Mouse (Mus musculus): ENCODE data around the gene Plxnb1. TPM values are rescaled to one million over a fixed set of nuclear protein-coding genes. Genes with fewer than 3 reads are reported as not detected.

Plxnb1 gene
- polyA plus RNA-seq, 1 experiment from 2014 or later: 8.4 TPM

GRCm38 (mm10) chr9:109093786-109094552, 1.2 kb upstream of the Plxnb1 start:
- H3K4me2 ChIP-seq (ENCODE audit: low read length): peak overlapping the region; percentile 91
- ATAC-seq (replicated peaks; ENCODE audit: low FRiP score, low read depth) (peak; percentile 15), DNase-seq (ENCODE audit: low spot score) (no peak)
- peak overlapping the region; percentile 91 for H3K9ac ChIP-seq (ENCODE audit: low read depth, low read length)
- H3K4me1 ChIP-seq (replicated peaks; ENCODE audit: insufficient read depth, low read length): peaks cover 36% of the 10 kb centered on the region
- H3K9me3 ChIP-seq (replicated peaks; ENCODE audit: low read length): no peaks in the 10 kb centered on the region
- H3K4me3 ChIP-seq (replicated peaks; ENCODE audit: low read depth, low read length): peak overlapping the region; percentile 74
- H3K36me3 ChIP-seq (ENCODE audit: insufficient read depth, low read length): no peaks in the 10 kb centered on the region
- no peaks in the 10 kb centered on the region for H3K27me3 ChIP-seq (ENCODE audit: insufficient read depth, low read length)
- H3K27ac ChIP-seq: peak overlapping the region; percentile 98
- WGBS: 13% methylated on average over 11 of the region's 11 CpGs
- TF ChIP-seq CTCF (IDR thresholded peaks at IDR 0.05; ENCODE audit: low read depth): no peak

DNA sequence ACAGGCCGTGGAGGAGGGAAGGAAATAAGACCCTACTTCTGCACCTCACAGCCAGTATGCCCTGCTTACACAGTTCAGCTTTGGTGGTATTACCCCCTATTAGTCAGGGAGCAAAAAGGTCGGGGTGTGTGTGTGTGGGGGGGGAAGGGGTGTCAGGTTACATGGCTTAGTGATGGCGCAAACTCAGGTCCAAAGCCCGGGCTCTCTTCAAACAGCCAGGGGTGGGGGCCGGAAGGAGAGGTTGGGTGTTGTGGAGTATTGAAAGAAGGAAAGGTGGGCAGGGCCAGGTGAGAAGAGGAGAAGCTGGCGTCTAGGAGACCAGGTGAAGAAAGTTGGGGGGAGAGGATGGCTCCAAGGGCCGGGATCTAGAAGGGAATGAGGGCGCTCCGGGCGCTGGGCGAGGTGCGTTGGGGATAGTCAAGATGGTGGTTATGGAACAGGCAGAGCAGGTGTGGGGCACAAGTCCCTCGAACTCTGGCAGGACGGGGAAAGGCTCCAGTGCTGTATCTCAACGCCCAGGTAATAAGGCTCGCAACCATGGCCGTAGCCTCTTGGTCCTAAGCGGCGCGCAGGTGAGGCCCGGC, 544 bp upstream of the Plxnb1 start:
- 1% methylated on average over 20 of the region's 21 CpGs for WGBS
- Histone ChIP-seq H3K4me3 (replicated peaks; ENCODE audit: low read depth, low read length) (peak overlapping the region; percentile 74), H3K27me3 (ENCODE audit: insufficient read depth, low read length) (no peaks in the 10 kb centered on the region), H3K4me2 (ENCODE audit: low read length) (peak overlapping the region; percentile 91), H3K27ac (peak overlapping the region; percentile 98), H3K36me3 (ENCODE audit: insufficient read depth, low read length) (no peaks in the 10 kb centered on the region), H3K9me3 (replicated peaks; ENCODE audit: low read length) (no peaks in the 10 kb centered on the region), H3K4me1 (replicated peaks; ENCODE audit: insufficient read depth, low read length) (peaks cover 43% of the 10 kb centered on the region), H3K9ac (ENCODE audit: low read depth, low read length) (peak overlapping the region; percentile 91)
- no peak for TF ChIP-seq CTCF (IDR thresholded peaks at IDR 0.05; ENCODE audit: low read depth)
- ATAC-seq (replicated peaks; ENCODE audit: low FRiP score, low read depth) (peak; percentile 34), DNase-seq (ENCODE audit: low spot score) (peak; percentile 53)

DNA sequence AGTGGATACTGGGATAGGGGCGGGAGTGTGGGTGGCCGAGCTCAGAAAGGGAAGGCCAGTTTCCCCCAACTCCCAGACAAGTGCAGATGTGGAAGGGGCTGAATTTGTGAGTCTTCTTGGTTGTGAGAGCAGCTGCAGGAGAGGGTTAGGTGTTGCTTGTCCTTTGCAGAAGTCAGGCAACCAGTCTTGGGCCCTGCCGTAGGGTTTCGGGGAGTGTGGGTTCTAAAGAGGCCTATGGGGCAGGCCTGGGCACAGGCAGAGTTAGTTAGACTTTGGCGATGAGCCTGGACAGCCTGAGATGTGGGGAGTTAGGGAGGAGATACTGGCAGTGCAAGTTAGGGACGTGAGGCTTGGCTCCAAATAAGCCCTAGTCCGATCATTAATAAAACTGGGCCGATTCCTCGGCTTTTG, 1.1 kb downstream of the Plxnb1 start:
- Histone ChIP-seq H3K9me3 (replicated peaks; ENCODE audit: low read length) (no peaks in the 10 kb centered on the region), H3K4me1 (replicated peaks; ENCODE audit: insufficient read depth, low read length) (peaks cover 44% of the 10 kb centered on the region), H3K4me3 (replicated peaks; ENCODE audit: low read depth, low read length) (peak overlapping the region; percentile 74), H3K36me3 (ENCODE audit: insufficient read depth, low read length) (0 out of 2 replicates have a peak, but pooled peaks cover 4% of the 10 kb centered on the region), H3K27me3 (ENCODE audit: insufficient read depth, low read length) (no peaks in the 10 kb centered on the region), H3K27ac (peak overlapping the region; percentile 98), H3K4me2 (ENCODE audit: low read length) (peak overlapping the region; percentile 91), H3K9ac (ENCODE audit: low read depth, low read length) (peak overlapping the region; percentile 91)
- no peak for TF ChIP-seq CTCF (IDR thresholded peaks at IDR 0.05; ENCODE audit: low read depth)
- DNase-seq (ENCODE audit: low spot score) (no peak), ATAC-seq (replicated peaks; ENCODE audit: low FRiP score, low read depth) (no peak)
- WGBS: 18% methylated on average over 9 of the region's 9 CpGs

- Histone ChIP-seq H3K4me2 (ENCODE audit: low read length) (peak overlapping the region; percentile 91), H3K27me3 (ENCODE audit: insufficient read depth, low read length) (no peaks in the 10 kb centered on the region), H3K9me3 (replicated peaks; ENCODE audit: low read length) (no peaks in the 10 kb centered on the region), H3K4me3 (replicated peaks; ENCODE audit: low read depth, low read length) (peak overlapping the region; percentile 74), H3K36me3 (ENCODE audit: insufficient read depth, low read length) (0 out of 2 replicates have a peak, but pooled peaks cover 4% of the 10 kb centered on the region), H3K9ac (ENCODE audit: low read depth, low read length) (peak overlapping the region; percentile 91), H3K27ac (peak overlapping the region; percentile 98), H3K4me1 (replicated peaks; ENCODE audit: insufficient read depth, low read length) (peaks cover 39% of the 10 kb centered on the region)
- ATAC-seq (replicated peaks; ENCODE audit: low FRiP score, low read depth): no peak
- 21% methylated on average over 6 of the region's 6 CpGs for WGBS
- peak; percentile 80 for DNase-seq (ENCODE audit: low spot score)
- TF ChIP-seq CTCF (IDR thresholded peaks at IDR 0.05; ENCODE audit: low read depth): no peak
Observed at GRCm38 (mm10) chr9:109096856-109097255, 1.7 kb downstream of the Plxnb1 start.

DNA sequence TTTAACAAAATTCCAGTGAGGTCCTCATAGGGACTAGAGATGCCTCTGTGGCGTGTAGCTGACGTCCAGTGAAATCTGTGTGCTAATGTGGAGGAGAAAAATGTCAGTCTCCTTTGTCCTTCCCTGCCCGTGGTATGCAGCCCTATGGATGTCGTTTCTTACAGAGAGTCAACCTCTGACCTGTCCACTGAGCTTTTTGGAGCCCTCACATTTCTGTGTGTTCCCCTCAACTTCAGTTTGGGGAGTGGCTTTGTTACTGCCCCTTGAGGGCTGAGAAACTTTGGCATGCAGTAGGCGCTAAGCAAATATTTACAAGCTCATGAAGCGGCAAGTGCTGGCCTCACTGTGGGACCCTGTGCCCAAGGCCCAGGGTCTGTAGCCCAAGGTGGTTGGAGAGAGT, 2.1 kb downstream of the Plxnb1 start:
- H3K27ac ChIP-seq: peak overlapping the region; percentile 98
- peaks cover 39% of the 10 kb centered on the region for H3K4me1 ChIP-seq (replicated peaks; ENCODE audit: insufficient read depth, low read length)
- TF ChIP-seq CTCF (IDR thresholded peaks at IDR 0.05; ENCODE audit: low read depth): no peak; the same call in 1 of the 2 replicates
- H3K4me2 ChIP-seq (ENCODE audit: low read length): peak overlapping the region; percentile 91
- no peaks in the 10 kb centered on the region for H3K9me3 ChIP-seq (replicated peaks; ENCODE audit: low read length)
- 0 out of 2 replicates have a peak overlapping the region, but pooled peaks have one; percentile 91 for H3K9ac ChIP-seq (ENCODE audit: low read depth, low read length)
- no peaks in the 10 kb centered on the region for H3K27me3 ChIP-seq (ENCODE audit: insufficient read depth, low read length)
- ATAC-seq (replicated peaks; ENCODE audit: low FRiP score, low read depth) (no peak), DNase-seq (ENCODE audit: low spot score) (no peak)
- 0 out of 2 replicates have a peak, but pooled peaks cover 4% of the 10 kb centered on the region for H3K36me3 ChIP-seq (ENCODE audit: insufficient read depth, low read length)
- WGBS: 22% methylated on average over 6 of the region's 6 CpGs
- peak overlapping the region; percentile 13; the same call in 1 of the 2 replicates for H3K4me3 ChIP-seq (replicated peaks; ENCODE audit: low read depth, low read length)

DNA sequence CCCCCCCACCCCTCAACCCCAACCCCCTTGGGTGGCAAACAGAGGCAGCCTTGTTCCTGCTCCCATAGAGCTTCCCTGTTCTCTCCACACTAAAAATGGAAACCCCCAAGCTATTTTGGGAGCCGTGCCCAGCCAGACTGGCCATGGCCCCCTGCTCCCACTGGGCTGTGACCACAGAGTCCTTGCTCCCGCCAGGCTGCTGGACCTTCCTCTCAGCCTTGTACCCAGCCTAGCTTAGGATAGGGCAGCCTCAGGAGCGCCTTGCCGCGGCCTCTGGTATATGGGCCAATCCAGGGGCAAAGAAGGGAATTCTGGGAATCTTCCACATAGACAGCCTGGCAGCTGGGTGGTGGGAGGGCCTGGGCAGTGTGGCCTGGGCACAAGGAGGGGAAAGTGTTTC, 2.6 kb downstream of the Plxnb1 start:
- 0 out of 2 replicates have a peak overlapping the region, but pooled peaks have one; percentile 31 for H3K9ac ChIP-seq (ENCODE audit: low read depth, low read length)

More for the DNA sequence above, 2.6 kb downstream of the Plxnb1 start:
- no peak for TF ChIP-seq CTCF (IDR thresholded peaks at IDR 0.05; ENCODE audit: low read depth)
- ATAC-seq (replicated peaks; ENCODE audit: low FRiP score, low read depth): no peak
- no peaks in the 10 kb centered on the region for H3K9me3 ChIP-seq (replicated peaks; ENCODE audit: low read length)
- H3K4me3 ChIP-seq (replicated peaks; ENCODE audit: low read depth, low read length): peak overlapping the region; percentile 13; the same call in 1 of the 2 replicates
- 52% methylated on average over 5 of the region's 5 CpGs for WGBS
- no peaks in the 10 kb centered on the region for H3K27me3 ChIP-seq (ENCODE audit: insufficient read depth, low read length)
- H3K4me1 ChIP-seq (replicated peaks; ENCODE audit: insufficient read depth, low read length): peaks cover 39% of the 10 kb centered on the region
- no peak for DNase-seq (ENCODE audit: low spot score)
- H3K36me3 ChIP-seq (ENCODE audit: insufficient read depth, low read length): 0 out of 2 replicates have a peak, but pooled peaks cover 4% of the 10 kb centered on the region
- H3K27ac ChIP-seq: peak overlapping the region; percentile 98
- peak overlapping the region; percentile 91 for H3K4me2 ChIP-seq (ENCODE audit: low read length)

Measured in kidney, postnatal 0 days (tissue).